Mouse (Mus musculus): ENCODE measurements around the gene Ddhd1. TPM values are rescaled to one million over a fixed set of nuclear protein-coding genes. Genes with fewer than 3 reads are reported as not detected.

The Ddhd1 gene
- polyA plus RNA-seq, 1 experiment: 20.6 TPM

DNA sequence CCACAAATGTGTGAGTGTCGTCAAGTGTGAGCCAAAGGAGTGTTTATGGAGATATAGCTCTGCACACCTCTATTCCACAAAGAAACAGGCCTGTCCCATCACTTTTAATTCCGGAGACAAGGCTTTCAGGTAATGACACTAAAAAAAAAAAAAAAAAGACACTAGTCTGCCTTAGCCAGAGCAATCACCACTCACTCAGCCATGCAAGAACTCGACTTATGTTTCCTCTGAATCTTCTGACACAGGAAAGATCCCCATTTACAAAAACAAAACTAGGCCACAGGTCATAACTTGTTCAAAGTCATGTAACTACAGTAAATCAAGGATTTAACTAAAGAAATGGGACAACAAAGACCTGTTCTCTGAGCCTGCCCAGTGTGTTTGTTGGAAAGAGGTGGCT lies 9.8 kb downstream of the Ddhd1 start:
- 71% methylated on average over 3 of the region's 3 CpGs for WGBS
- H3K4me3 ChIP-seq (replicated peaks; ENCODE audit: extremely low read depth, low read depth, low read length): no peak overlapping the region
- no peak for DNase-seq
- no peak for TF ChIP-seq POLR2A (IDR thresholded peaks at IDR 0.05; ENCODE audit: borderline replicate concordance, extremely low read depth, low read depth, low read length)
- no peak for TF ChIP-seq CTCF (IDR thresholded peaks at IDR 0.05; ENCODE audit: insufficient read depth, low read length)
- H3K4me1 ChIP-seq (ENCODE audit: control insufficient read depth, insufficient read depth, low read length): no peaks in the 10 kb centered on the region; the same call in 1 of the 2 replicates

- H3K4me1 ChIP-seq (ENCODE audit: control insufficient read depth, insufficient read depth, low read length): no peaks in the 10 kb centered on the region; the same call in 1 of the 2 replicates
- WGBS: 85% methylated on average over 11 of the region's 11 CpGs
- H3K4me3 ChIP-seq (replicated peaks; ENCODE audit: extremely low read depth, low read depth, low read length): no peak overlapping the region
- DNase-seq: no peak
- TF ChIP-seq POLR2A (IDR thresholded peaks at IDR 0.05; ENCODE audit: borderline replicate concordance, extremely low read depth, low read depth, low read length) (no peak), CTCF (IDR thresholded peaks at IDR 0.05; ENCODE audit: insufficient read depth, low read length) (no peak)
Observed at GRCm38 (mm10) chr14:45647632-45648031, 10.3 kb downstream of the Ddhd1 start.

DNA sequence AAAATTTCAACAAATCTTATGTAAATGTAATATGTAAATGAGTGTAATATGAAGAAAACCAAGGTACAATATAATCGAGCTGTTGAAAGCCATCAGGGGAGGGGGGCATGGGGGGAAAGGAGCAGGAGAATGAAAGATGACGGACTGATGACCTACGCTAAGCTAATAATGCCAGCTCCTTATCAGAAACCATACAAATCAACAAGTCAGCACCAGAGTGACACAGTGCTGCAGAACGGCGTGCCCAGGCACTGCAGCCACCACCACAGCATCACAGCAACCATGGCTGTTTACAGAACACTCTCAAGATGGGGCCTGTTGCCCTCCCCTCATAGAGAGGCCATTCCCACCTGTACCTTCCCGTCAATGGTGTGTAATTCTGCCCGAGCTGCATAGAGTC lies 10.8 kb downstream of the Ddhd1 start:
- TF ChIP-seq POLR2A (IDR thresholded peaks at IDR 0.05; ENCODE audit: borderline replicate concordance, extremely low read depth, low read depth, low read length) (no peak), CTCF (IDR thresholded peaks at IDR 0.05; ENCODE audit: insufficient read depth, low read length) (no peak)
- no peak overlapping the region for H3K4me3 ChIP-seq (replicated peaks; ENCODE audit: extremely low read depth, low read depth, low read length)
- DNase-seq: no peak
- 68% methylated on average over 7 of the region's 7 CpGs for WGBS
- no peaks in the 10 kb centered on the region for H3K4me1 ChIP-seq (ENCODE audit: control insufficient read depth, insufficient read depth, low read length)

DNA sequence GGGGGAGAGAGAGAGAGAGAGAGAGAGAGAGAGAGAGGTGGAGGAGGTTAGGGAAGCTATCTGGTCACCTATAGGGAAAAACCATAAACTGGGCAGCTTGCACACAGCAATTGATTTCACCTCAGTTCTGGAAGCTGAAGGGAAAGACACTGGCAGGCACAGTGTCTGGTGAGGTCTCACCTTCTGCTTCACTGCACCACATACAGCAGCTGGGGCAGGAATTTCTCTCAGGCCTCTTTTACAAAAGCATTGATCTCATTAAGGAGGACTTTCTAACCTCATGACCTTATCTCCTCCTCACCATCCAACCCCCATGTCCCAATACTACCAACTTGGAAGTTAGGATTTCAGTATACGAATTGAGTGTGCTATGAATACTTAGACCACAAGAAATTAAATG lies 13.2 kb downstream of the Ddhd1 start:
- no peaks in the 10 kb centered on the region for H3K4me1 ChIP-seq (ENCODE audit: control insufficient read depth, insufficient read depth, low read length)
- no peak for DNase-seq
- 95% methylated on average over 1 of the region's 1 CpGs for WGBS
- TF ChIP-seq CTCF (IDR thresholded peaks at IDR 0.05; ENCODE audit: insufficient read depth, low read length) (no peak), POLR2A (IDR thresholded peaks at IDR 0.05; ENCODE audit: borderline replicate concordance, extremely low read depth, low read depth, low read length) (no peak)
- no peak overlapping the region for H3K4me3 ChIP-seq (replicated peaks; ENCODE audit: extremely low read depth, low read depth, low read length)

- Histone ChIP-seq H3K4me3 (replicated peaks; ENCODE audit: extremely low read depth, low read depth, low read length) (no peak overlapping the region), H3K4me1 (ENCODE audit: control insufficient read depth, insufficient read depth, low read length) (no peaks in the 10 kb centered on the region)
- WGBS: 72% methylated on average over 7 of the region's 7 CpGs
- TF ChIP-seq POLR2A (IDR thresholded peaks at IDR 0.05; ENCODE audit: borderline replicate concordance, extremely low read depth, low read depth, low read length) (no peak), CTCF (IDR thresholded peaks at IDR 0.05; ENCODE audit: insufficient read depth, low read length) (no peak)
- no peak for DNase-seq
Observed at GRCm38 (mm10) chr14:45644202-45644601, 13.7 kb downstream of the Ddhd1 start.

GRCm38 (mm10) chr14:45643461-45643860 lies 14.5 kb downstream of the Ddhd1 start:
- WGBS: 63% methylated on average over 3 of the region's 3 CpGs
- Histone ChIP-seq H3K4me3 (replicated peaks; ENCODE audit: extremely low read depth, low read depth, low read length) (no peak overlapping the region), H3K4me1 (ENCODE audit: control insufficient read depth, insufficient read depth, low read length) (no peaks in the 10 kb centered on the region)
- TF ChIP-seq CTCF (IDR thresholded peaks at IDR 0.05; ENCODE audit: insufficient read depth, low read length) (no peak), POLR2A (IDR thresholded peaks at IDR 0.05; ENCODE audit: borderline replicate concordance, extremely low read depth, low read depth, low read length) (no peak)
- no peak for DNase-seq

DNA sequence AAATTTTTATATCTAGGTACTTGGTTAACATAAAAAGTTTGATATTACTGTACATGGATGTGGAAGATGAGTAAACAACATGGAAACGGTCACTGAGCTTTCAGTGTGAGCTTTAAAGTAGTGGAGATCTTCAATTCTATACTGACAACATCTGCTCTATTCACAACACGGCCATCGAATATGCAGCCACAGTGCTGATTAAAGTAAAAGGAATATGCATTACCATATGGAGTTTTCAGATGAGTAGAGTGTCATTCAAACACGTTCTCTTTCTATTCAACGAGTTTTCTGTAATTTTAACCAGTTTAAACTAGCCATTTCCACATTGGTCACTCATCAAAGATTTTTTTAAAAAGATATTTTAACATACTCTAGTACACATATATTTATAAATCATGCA lies 15.1 kb downstream of the Ddhd1 start:
- H3K4me1 ChIP-seq (ENCODE audit: control insufficient read depth, insufficient read depth, low read length): no peaks in the 10 kb centered on the region
- whole genome bisulfite sequencing: 86% methylated on average over 5 of the region's 5 CpGs
- no peak for DNase-seq
- TF ChIP-seq POLR2A (IDR thresholded peaks at IDR 0.05; ENCODE audit: borderline replicate concordance, extremely low read depth, low read depth, low read length): no peak
- no peak for TF ChIP-seq CTCF (IDR thresholded peaks at IDR 0.05; ENCODE audit: insufficient read depth, low read length)
- H3K4me3 ChIP-seq (replicated peaks; ENCODE audit: extremely low read depth, low read depth, low read length): no peak overlapping the region

- 60% methylated on average over 9 of the region's 9 CpGs for WGBS
- no peak for DNase-seq
- TF ChIP-seq POLR2A (IDR thresholded peaks at IDR 0.05; ENCODE audit: borderline replicate concordance, extremely low read depth, low read depth, low read length): no peak
- TF ChIP-seq CTCF (IDR thresholded peaks at IDR 0.05; ENCODE audit: insufficient read depth, low read length): no peak
- no peaks in the 10 kb centered on the region for H3K4me1 ChIP-seq (ENCODE audit: control insufficient read depth, insufficient read depth, low read length)
- H3K4me3 ChIP-seq (replicated peaks; ENCODE audit: extremely low read depth, low read depth, low read length): no peak overlapping the region
Observed at GRCm38 (mm10) chr14:45642217-45642616, 15.7 kb downstream of the Ddhd1 start.

GRCm38 (mm10) chr14:45638717-45639116 lies 19.2 kb downstream of the Ddhd1 start:
- Histone ChIP-seq H3K4me1 (ENCODE audit: control insufficient read depth, insufficient read depth, low read length) (peaks cover 2% of the 10 kb centered on the region; the same call in 1 of the 2 replicates), H3K4me3 (replicated peaks; ENCODE audit: extremely low read depth, low read depth, low read length) (no peak overlapping the region)
- 76% methylated on average over 5 of the region's 5 CpGs for WGBS
- no peak for DNase-seq
- TF ChIP-seq CTCF (IDR thresholded peaks at IDR 0.05; ENCODE audit: insufficient read depth, low read length): no peak
- TF ChIP-seq POLR2A (IDR thresholded peaks at IDR 0.05; ENCODE audit: borderline replicate concordance, extremely low read depth, low read depth, low read length): no peak

GRCm38 (mm10) chr14:45635496-45635895 lies 22.4 kb downstream of the Ddhd1 start:
- H3K4me1 ChIP-seq (ENCODE audit: control insufficient read depth, insufficient read depth, low read length): peaks cover 2% of the 10 kb centered on the region; the same call in 1 of the 2 replicates
- WGBS: 100% methylated on average over 1 of the region's 1 CpGs
- no peak for DNase-seq
- H3K4me3 ChIP-seq (replicated peaks; ENCODE audit: extremely low read depth, low read depth, low read length): no peak overlapping the region
- TF ChIP-seq CTCF (IDR thresholded peaks at IDR 0.05; ENCODE audit: insufficient read depth, low read length): no peak
- no peak for TF ChIP-seq POLR2A (IDR thresholded peaks at IDR 0.05; ENCODE audit: borderline replicate concordance, extremely low read depth, low read depth, low read length)
